Mouse (Mus musculus) E14TG2a.4 (cell line): ENCODE results near the gene Glyatl3.

ENCODE experiments used
- CTCF ChIP-seq: conservative IDR thresholded peaks from 2 replicates; pipeline ENCODE4 v1.5.1; 2014; ENCODE audit warnings: low read length
- NANOG ChIP-seq: IDR thresholded peaks from 2 replicates; pipeline ENCODE4 v1.6.1; 2014; ENCODE audit warnings: borderline replicate concordance, low read length, mixed read lengths
- POU5F1 ChIP-seq: IDR thresholded peaks from 2 replicates; pipeline ENCODE4 v1.6.1; 2014; ENCODE audit warnings: low read length, borderline replicate concordance

GRCm38 (mm10) chr17:40948518-40948917, 34.4 kb upstream of the Glyatl3 start:
- TF ChIP-seq CTCF: no peak
- TF ChIP-seq POU5F1: no peak
- no peak for TF ChIP-seq NANOG
